Mouse (Mus musculus) cerebellum, postnatal 25 days (tissue): Measurements from ENCODE around the gene Foxp1.

Source experiments
- DNase-seq, 2 experiments: peaks; one replicate each; pipeline ENCODE4 v3.0.0; 2021; ENCODE audit warnings: mixed read lengths in 2 of 2

The Foxp1 gene

GRCm38 (mm10) chr6:99385059-99385604, 137.4 kb downstream of the Foxp1 start:
- DNase-seq = peak in 1 of 2 experiments; percentile 30

DNA sequence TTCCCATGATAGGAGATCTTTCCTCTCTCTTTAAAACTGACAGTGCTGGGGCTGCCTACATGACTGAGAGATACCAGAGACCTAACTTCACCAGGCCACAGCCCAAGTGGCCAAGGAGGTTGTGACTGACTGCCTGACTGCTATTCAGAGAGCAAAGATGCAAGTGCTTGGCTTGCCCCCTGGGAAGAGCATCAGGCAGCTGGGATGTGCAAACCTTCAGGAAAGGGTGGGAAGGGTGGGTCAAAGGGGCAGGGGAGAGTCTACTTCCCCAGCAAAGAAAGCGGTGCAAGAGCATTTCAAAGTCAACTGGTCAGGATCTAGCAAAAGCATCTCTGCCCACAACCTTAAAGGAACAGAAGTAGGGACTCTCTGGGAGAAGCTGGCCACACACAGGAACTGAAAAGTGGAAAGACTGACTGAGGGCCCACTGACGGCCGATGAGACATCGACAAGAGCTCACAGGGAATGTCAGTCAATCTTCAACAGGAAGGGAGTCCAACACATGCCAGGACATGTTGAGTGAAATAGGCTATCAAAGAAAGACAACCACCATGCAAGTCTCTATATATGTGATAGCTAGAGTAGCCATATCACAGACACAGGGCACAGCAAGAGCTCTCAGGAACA, 138.6 kb downstream of the Foxp1 start:
- DNase-seq = no peak

GRCm38 (mm10) chr6:99380146-99380545, 142.4 kb downstream of the Foxp1 start:
- no peak for DNase-seq

- DNase-seq = no peak
Observed at GRCm38 (mm10) chr6:99378997-99379710, 143.4 kb downstream of the Foxp1 start.

- no peak for DNase-seq
Observed at GRCm38 (mm10) chr6:99377716-99378115, 144.8 kb downstream of the Foxp1 start.

- peak; percentile 53 to 63 for DNase-seq
Observed at GRCm38 (mm10) chr6:99377131-99377530, 145.4 kb downstream of the Foxp1 start.

DNA sequence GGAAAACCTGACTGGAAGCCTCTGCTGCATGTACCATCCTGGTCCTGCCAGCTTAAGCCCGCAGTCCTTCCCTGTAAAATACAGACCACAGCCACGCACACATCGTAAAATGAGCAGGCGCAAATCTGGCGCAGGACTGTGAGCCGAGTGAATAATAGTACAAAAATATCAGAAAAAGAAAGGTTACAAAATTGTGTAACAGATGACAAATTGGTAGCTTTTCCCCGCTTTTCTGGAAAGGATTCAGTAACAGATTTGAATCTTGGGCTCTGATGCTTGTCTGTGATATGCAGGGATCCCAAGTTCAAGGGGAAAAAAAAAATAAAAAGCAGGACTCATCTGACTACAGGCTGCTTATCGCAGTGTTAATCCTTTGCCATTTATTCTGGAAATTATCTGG, 145.8 kb downstream of the Foxp1 start:
- no peak for DNase-seq

DNA sequence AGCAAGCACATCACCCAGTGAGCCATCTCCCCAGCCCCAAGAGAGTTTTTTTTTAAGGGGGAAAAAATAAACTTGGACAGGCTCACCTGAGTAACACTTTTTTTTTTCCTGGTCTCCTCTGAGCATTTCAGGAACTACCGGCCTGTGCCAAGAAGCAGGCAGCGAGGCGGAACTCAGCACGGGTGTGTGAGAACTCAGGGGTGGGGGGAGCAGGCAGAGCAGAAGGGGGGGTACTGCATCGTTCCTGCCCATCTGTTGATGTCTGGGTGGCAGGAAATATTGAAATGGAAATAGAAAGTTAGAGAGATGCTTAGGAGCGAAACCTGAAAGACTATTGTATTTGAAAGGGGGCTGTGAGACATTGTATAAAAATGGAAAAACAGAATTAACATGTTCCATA, 146.7 kb downstream of the Foxp1 start:
- peak; percentile 30 to 51 for DNase-seq

DNA sequence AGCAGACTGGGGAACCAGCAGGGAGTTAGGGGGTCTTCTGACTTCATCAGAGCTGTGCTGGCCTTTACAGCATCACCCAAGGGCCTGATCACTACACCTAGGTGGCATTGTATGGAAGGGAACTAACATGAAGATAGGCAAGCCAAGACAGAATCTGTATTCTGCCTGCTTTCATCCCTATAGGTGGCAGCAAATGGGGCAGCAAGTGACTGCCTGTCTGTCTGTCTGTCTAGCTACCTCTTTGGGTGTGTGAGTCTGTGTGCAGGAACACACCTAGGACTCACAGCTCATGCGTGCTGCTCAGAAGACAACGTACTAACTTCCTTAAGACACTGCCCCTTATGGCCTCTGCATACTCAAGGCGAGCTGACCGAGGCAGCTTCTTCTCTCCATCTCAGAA, 147.1 kb downstream of the Foxp1 start:
- no peak for DNase-seq

DNA sequence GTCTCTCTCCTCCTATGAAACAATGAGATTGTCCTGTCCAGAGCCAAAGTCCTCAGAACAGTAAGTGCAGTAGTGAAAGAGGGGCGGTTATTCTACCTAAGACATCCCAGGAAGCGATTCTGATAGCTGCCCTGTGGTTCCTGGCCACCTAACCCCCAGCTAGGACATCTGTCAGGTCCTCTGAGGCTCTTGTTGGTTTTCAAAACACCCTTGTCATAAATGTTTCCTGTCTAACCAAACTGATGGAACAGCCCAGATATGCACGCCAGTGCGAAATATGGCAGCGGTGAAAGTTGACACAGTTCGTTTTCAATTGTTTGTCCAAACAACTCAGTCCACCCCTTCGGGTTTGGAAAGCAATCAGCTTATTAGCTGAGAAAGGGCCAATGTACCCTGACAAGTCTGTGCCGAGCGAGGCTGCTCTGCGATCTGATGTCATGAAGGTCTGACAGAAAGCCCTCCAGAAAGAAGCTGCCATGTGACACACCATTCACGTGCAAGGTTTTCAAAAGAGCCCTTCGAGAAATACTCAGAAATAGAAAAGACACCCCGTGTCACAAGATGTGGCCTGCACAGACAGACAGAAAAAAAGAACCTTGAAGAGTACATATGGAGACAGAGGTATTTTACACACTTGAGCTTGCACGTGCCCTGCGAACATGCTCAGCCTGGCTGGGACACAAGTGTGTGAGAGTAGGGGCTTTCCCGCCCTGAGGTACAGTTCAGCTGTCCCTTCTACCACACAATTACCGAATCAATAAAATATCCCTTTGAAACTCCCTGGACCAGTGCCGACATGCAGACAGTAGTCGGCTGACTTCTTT, 147.9 kb downstream of the Foxp1 start:
- no peak for DNase-seq

DNA sequence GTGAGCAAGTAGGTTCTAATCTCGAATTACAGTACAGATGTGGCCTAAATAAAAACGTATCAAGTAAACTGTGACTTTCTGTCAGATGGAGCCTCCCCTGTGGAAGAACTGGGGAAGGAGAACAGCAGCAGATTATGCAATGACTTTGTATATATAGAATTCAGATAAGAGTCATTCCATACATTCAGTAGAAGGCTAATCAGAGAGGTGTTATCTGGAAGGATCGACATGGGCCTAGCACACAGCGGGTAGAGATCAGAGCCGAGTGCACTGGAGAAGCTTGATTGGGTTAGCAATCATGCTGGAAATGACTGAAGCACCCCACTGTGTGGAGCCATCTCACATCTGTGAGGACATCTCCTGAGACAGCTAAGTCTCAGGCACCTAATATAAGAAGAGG, 150.1 kb downstream of the Foxp1 start:
- no peak for DNase-seq

DNA sequence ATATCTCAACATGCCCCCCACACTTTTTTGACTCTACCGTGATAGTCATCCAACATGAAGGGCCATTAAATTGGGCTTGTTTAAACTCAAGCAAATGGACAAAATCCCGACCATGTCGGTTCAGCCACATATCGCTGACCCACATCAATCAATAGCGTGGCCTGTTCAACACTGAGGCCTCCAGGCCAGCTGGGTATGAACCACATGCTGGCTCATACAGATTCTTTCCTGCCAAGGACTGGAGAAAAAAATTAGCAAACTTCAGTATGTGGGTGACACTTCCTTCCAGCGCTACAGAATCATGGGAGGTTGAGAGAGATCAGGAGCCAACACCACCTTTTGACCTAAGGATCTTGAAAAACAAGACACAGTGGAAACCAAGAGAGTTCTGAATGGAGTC, 150.5 kb downstream of the Foxp1 start:
- DNase-seq = no peak

DNA sequence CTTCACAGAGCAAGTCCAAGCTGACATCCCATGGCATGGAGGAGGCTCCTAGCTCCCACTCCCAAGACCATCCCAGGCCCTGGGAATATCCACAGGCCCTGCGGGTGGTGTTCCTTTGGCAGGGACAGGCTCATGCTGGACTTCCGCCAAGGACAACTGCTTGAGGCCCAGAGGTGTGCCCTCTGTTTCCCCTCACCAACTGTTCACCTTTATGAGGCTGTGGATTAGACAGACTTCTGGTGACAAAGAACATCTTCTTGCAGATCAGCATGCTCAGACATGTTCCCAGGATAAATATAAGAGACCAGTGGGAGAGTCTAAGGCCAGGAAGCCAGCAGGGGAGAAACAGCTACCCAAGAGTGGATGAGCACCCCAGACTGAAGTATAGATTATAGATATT, 152.6 kb downstream of the Foxp1 start:
- DNase-seq = peak in 1 of 2 experiments; percentile 20

DNA sequence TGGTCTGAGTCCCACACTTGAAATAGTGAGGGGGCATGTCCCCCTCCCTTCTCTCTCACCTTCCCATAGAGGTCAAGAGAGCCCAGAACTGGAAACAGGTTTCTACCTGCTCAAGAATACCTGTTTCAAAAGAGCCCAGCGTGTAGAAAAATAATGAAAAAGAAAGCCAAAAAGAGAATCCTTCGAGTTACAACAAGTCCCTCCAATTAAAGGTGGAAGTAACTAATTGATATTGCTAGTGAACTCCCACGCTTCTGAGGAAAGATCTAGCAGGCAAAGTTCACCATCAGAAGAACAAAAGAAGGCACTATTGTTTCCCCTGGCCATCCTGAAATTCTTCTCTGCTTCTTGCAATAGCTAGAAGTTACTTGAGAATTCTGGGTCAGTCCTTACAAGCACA, 153.4 kb downstream of the Foxp1 start:
- DNase-seq = no peak

- DNase-seq = no peak
Observed at GRCm38 (mm10) chr6:99368118-99368753, 154.3 kb downstream of the Foxp1 start.

GRCm38 (mm10) chr6:99364545-99364944, 158.0 kb downstream of the Foxp1 start:
- DNase-seq = no peak

- DNase-seq = peak in 1 of 2 experiments; percentile 18
Observed at GRCm38 (mm10) chr6:99360581-99360980, 161.9 kb downstream of the Foxp1 start.

GRCm38 (mm10) chr6:99359765-99360499, 162.6 kb downstream of the Foxp1 start:
- DNase-seq = no peak

DNA sequence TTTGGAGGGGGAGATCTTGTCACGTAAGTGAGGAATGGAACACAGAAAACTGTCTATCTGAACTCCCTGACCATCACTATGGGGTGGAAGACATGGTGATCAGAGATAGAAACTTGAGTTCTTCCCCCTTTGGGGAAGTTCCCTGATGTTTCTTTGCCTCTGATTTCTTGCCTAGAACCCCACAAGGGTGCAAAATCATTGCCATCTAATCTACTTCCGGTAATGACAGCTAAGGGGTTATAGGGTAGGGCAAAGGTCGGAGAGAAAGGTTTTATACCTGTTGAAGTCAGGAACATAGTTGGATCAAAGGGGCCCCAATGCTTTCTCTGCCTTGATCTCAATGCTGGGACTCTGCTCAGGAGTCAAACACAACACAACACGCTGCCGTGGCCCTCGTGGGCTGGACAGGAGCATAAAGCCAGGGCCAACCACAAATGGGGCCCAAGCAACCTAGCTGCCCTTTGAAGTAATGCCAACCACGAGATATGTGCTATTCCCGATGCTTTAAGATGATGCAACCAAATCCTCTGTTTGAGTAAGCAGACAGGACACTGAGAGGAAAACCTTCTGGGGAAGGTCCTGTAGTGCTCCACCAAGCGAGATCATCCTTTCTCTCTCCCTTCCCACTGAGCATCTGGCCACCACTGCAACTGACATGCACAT, 163.4 kb downstream of the Foxp1 start:
- DNase-seq = no peak

DNA sequence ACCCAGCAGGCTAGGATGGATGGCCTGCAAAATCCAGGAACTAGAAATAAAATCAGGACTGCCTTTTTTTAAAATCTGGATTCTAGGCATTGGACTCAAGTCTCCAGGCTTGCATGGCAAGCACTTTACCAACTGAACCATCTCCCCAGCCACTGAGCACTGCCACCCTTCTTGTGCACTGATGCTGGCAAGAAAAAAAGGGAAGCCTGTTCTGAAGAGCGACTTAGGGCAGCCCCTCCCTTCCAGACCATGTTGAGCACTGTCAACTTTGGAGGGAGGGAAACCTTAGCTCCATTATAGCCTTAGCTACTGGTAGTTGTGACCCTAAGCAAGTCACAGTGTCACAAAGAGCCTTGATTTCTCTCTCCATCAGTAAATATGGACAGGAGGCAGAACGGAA, 164.6 kb downstream of the Foxp1 start:
- no peak for DNase-seq

GRCm38 (mm10) chr6:99354338-99354737, 168.2 kb downstream of the Foxp1 start:
- no peak for DNase-seq

DNA sequence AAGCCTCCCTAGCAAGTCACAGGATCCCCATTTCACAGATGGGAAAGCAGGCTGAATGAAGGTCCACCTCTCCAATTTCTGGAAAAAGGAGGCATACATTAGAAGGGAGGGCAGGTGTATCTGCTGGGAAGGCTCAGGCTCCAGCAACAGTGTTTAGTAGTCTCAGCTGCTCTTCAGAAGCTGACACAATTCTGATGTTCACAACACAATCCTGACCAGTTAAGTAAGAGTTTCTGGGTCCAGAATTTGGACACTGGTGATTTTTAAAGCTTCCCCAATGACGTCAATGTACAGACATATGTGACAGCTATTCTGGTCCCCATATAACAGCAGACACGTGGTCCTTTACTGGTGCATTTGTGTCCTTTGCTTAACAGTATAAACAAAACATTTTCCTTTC, 169.1 kb downstream of the Foxp1 start:
- DNase-seq = no peak
